Mouse (Mus musculus): ENCODE measurements around the gene Tsg101. TPM values are rescaled to one million over a fixed set of nuclear protein-coding genes. Genes with fewer than 3 reads are reported as not detected.

The Tsg101 gene
- polyA plus RNA-seq, 1 experiment from 2014 or later, result 164 TPM

GRCm38 (mm10) chr7:46934788-46935187 is 15.0 kb upstream of the Tsg101 start:
- Histone ChIP-seq H3K4me3 (ENCODE audit: low read length) (no peak overlapping the region), H3K36me3 (ENCODE audit: control insufficient read depth, insufficient read depth) (peaks cover 28% of the 10 kb centered on the region), H3K9me3 (replicated peaks; ENCODE audit: control insufficient read depth, low read length) (no peaks in the 10 kb centered on the region), H3K27ac (ENCODE audit: low read length) (no peak overlapping the region), H3K9ac (ENCODE audit: low read length) (no peak overlapping the region), H3K27me3 (ENCODE audit: control insufficient read depth, insufficient read depth, low read length) (no peaks in the 10 kb centered on the region), H3K4me1 (ENCODE audit: control insufficient read depth, insufficient read depth, low read length) (no peaks in the 10 kb centered on the region), H3K4me2 (ENCODE audit: low read depth, low read length) (no peak overlapping the region)
- ATAC-seq (replicated peaks; ENCODE audit: extremely low read depth, insufficient read depth, low FRiP score), result no peak
- 78% methylated on average over 8 of the region's 8 CpGs for WGBS

GRCm38 (mm10) chr7:46931370-46931769 is 11.6 kb upstream of the Tsg101 start:
- peaks cover 21% of the 10 kb centered on the region for H3K36me3 ChIP-seq (ENCODE audit: control insufficient read depth, insufficient read depth)
- H3K4me3 ChIP-seq (ENCODE audit: low read length), result no peak overlapping the region
- H3K4me2 ChIP-seq (ENCODE audit: low read depth, low read length), result no peak overlapping the region
- H3K4me1 ChIP-seq (ENCODE audit: control insufficient read depth, insufficient read depth, low read length), result no peaks in the 10 kb centered on the region
- no peak overlapping the region for H3K9ac ChIP-seq (ENCODE audit: low read length)
- no peak for ATAC-seq (replicated peaks; ENCODE audit: extremely low read depth, insufficient read depth, low FRiP score)
- WGBS, result 91% methylated on average over 3 of the region's 3 CpGs
- no peaks in the 10 kb centered on the region for H3K27me3 ChIP-seq (ENCODE audit: control insufficient read depth, insufficient read depth, low read length)
- H3K27ac ChIP-seq (ENCODE audit: low read length), result no peak overlapping the region
- no peaks in the 10 kb centered on the region for H3K9me3 ChIP-seq (replicated peaks; ENCODE audit: control insufficient read depth, low read length)

- Histone ChIP-seq H3K27me3 (ENCODE audit: control insufficient read depth, insufficient read depth, low read length) (no peaks in the 10 kb centered on the region), H3K9ac (ENCODE audit: low read length) (no peak overlapping the region), H3K4me1 (ENCODE audit: control insufficient read depth, insufficient read depth, low read length) (no peaks in the 10 kb centered on the region), H3K4me2 (ENCODE audit: low read depth, low read length) (no peak overlapping the region), H3K27ac (ENCODE audit: low read length) (no peak overlapping the region), H3K4me3 (ENCODE audit: low read length) (no peak overlapping the region), H3K36me3 (ENCODE audit: control insufficient read depth, insufficient read depth) (peaks cover 18% of the 10 kb centered on the region), H3K9me3 (replicated peaks; ENCODE audit: control insufficient read depth, low read length) (no peaks in the 10 kb centered on the region)
- no peak for ATAC-seq (replicated peaks; ENCODE audit: extremely low read depth, insufficient read depth, low FRiP score)
- WGBS, result 92% methylated on average over 5 of the region's 5 CpGs
These were observed 8.5 kb upstream of the Tsg101 start for GRCm38 (mm10) chr7:46928291-46928690.

- no peak overlapping the region for H3K9ac ChIP-seq (ENCODE audit: low read length)
- H3K27ac ChIP-seq (ENCODE audit: low read length), result no peak overlapping the region
- peaks cover 4% of the 10 kb centered on the region; the same call in 1 of the 2 replicates for H3K36me3 ChIP-seq (ENCODE audit: control insufficient read depth, insufficient read depth)
- H3K27me3 ChIP-seq (ENCODE audit: control insufficient read depth, insufficient read depth, low read length), result no peaks in the 10 kb centered on the region
- no peaks in the 10 kb centered on the region for H3K9me3 ChIP-seq (replicated peaks; ENCODE audit: control insufficient read depth, low read length)
- WGBS, result 65% methylated on average over 4 of the region's 4 CpGs
- ATAC-seq (replicated peaks; ENCODE audit: extremely low read depth, insufficient read depth, low FRiP score), result no peak
- H3K4me2 ChIP-seq (ENCODE audit: low read depth, low read length), result no peak overlapping the region
- no peak overlapping the region for H3K4me3 ChIP-seq (ENCODE audit: low read length)
- H3K4me1 ChIP-seq (ENCODE audit: control insufficient read depth, insufficient read depth, low read length), result peaks cover 20% of the 10 kb centered on the region
These were observed 2.3 kb upstream of the Tsg101 start for GRCm38 (mm10) chr7:46922075-46922474.

GRCm38 (mm10) chr7:46918678-46919371 is 944 bp downstream of the Tsg101 start:
- WGBS, result 8% methylated on average over 13 of the region's 13 CpGs
- H3K4me2 ChIP-seq (ENCODE audit: low read depth, low read length), result peak overlapping the region; percentile 77
- H3K9ac ChIP-seq (ENCODE audit: low read length), result peak overlapping the region; percentile 98
- H3K27ac ChIP-seq (ENCODE audit: low read length), result peak overlapping the region; percentile 98
- H3K9me3 ChIP-seq (replicated peaks; ENCODE audit: control insufficient read depth, low read length), result no peaks in the 10 kb centered on the region
- peaks cover 3% of the 10 kb centered on the region; the same call in 1 of the 2 replicates for H3K36me3 ChIP-seq (ENCODE audit: control insufficient read depth, insufficient read depth)
- peaks cover 22% of the 10 kb centered on the region for H3K4me1 ChIP-seq (ENCODE audit: control insufficient read depth, insufficient read depth, low read length)
- H3K4me3 ChIP-seq (ENCODE audit: low read length), result peak overlapping the region; percentile 96
- no peaks in the 10 kb centered on the region for H3K27me3 ChIP-seq (ENCODE audit: control insufficient read depth, insufficient read depth, low read length)
- no peak for ATAC-seq (replicated peaks; ENCODE audit: extremely low read depth, insufficient read depth, low FRiP score)

- no peak for ATAC-seq (replicated peaks; ENCODE audit: extremely low read depth, insufficient read depth, low FRiP score)
- Histone ChIP-seq H3K4me1 (ENCODE audit: control insufficient read depth, insufficient read depth, low read length) (peaks cover 22% of the 10 kb centered on the region), H3K27me3 (ENCODE audit: control insufficient read depth, insufficient read depth, low read length) (no peaks in the 10 kb centered on the region), H3K9ac (ENCODE audit: low read length) (no peak overlapping the region), H3K4me2 (ENCODE audit: low read depth, low read length) (no peak overlapping the region), H3K27ac (ENCODE audit: low read length) (no peak overlapping the region), H3K4me3 (ENCODE audit: low read length) (no peak overlapping the region), H3K36me3 (ENCODE audit: control insufficient read depth, insufficient read depth) (peaks cover 16% of the 10 kb centered on the region), H3K9me3 (replicated peaks; ENCODE audit: control insufficient read depth, low read length) (no peaks in the 10 kb centered on the region)
- 85% methylated on average over 3 of the region's 3 CpGs for WGBS
These were observed 3.4 kb downstream of the Tsg101 start for GRCm38 (mm10) chr7:46916376-46916775.

- no peak overlapping the region for H3K27ac ChIP-seq (ENCODE audit: low read length)
- WGBS, result 91% methylated on average over 3 of the region's 3 CpGs
- no peaks in the 10 kb centered on the region for H3K27me3 ChIP-seq (ENCODE audit: control insufficient read depth, insufficient read depth, low read length)
- H3K9me3 ChIP-seq (replicated peaks; ENCODE audit: control insufficient read depth, low read length), result no peaks in the 10 kb centered on the region
- H3K4me1 ChIP-seq (ENCODE audit: control insufficient read depth, insufficient read depth, low read length), result no peaks in the 10 kb centered on the region
- H3K4me2 ChIP-seq (ENCODE audit: low read depth, low read length), result no peak overlapping the region
- H3K36me3 ChIP-seq (ENCODE audit: control insufficient read depth, insufficient read depth), result peaks cover 55% of the 10 kb centered on the region
- no peak overlapping the region for H3K9ac ChIP-seq (ENCODE audit: low read length)
- no peak overlapping the region for H3K4me3 ChIP-seq (ENCODE audit: low read length)
- no peak for ATAC-seq (replicated peaks; ENCODE audit: extremely low read depth, insufficient read depth, low FRiP score)
These were observed 8.5 kb downstream of the Tsg101 start for GRCm38 (mm10) chr7:46911250-46911649.

GRCm38 (mm10) chr7:46899343-46899742 is 20.4 kb downstream of the Tsg101 start:
- H3K36me3 ChIP-seq (ENCODE audit: control insufficient read depth, insufficient read depth), result peaks cover 46% of the 10 kb centered on the region
- no peaks in the 10 kb centered on the region for H3K27me3 ChIP-seq (ENCODE audit: control insufficient read depth, insufficient read depth, low read length)
- peaks cover 5% of the 10 kb centered on the region; the same call in 1 of the 2 replicates for H3K4me1 ChIP-seq (ENCODE audit: control insufficient read depth, insufficient read depth, low read length)
- no peak for ATAC-seq (replicated peaks; ENCODE audit: extremely low read depth, insufficient read depth, low FRiP score)
- no peaks in the 10 kb centered on the region for H3K9me3 ChIP-seq (replicated peaks; ENCODE audit: control insufficient read depth, low read length)
- 79% methylated on average over 3 of the region's 3 CpGs for WGBS
- H3K27ac ChIP-seq (ENCODE audit: low read length), result no peak overlapping the region
- H3K4me3 ChIP-seq (ENCODE audit: low read length), result no peak overlapping the region
- H3K4me2 ChIP-seq (ENCODE audit: low read depth, low read length), result no peak overlapping the region
- no peak overlapping the region for H3K9ac ChIP-seq (ENCODE audit: low read length)

- 76% methylated on average over 3 of the region's 3 CpGs for WGBS
- no peak for ATAC-seq (replicated peaks; ENCODE audit: extremely low read depth, insufficient read depth, low FRiP score)
- no peaks in the 10 kb centered on the region for H3K4me1 ChIP-seq (ENCODE audit: control insufficient read depth, insufficient read depth, low read length)
- no peak overlapping the region for H3K4me3 ChIP-seq (ENCODE audit: low read length)
- peaks cover 48% of the 10 kb centered on the region for H3K36me3 ChIP-seq (ENCODE audit: control insufficient read depth, insufficient read depth)
- no peak overlapping the region for H3K27ac ChIP-seq (ENCODE audit: low read length)
- no peak overlapping the region for H3K9ac ChIP-seq (ENCODE audit: low read length)
- H3K4me2 ChIP-seq (ENCODE audit: low read depth, low read length), result no peak overlapping the region
- no peaks in the 10 kb centered on the region for H3K9me3 ChIP-seq (replicated peaks; ENCODE audit: control insufficient read depth, low read length)
- no peaks in the 10 kb centered on the region for H3K27me3 ChIP-seq (ENCODE audit: control insufficient read depth, insufficient read depth, low read length)
These were observed 24.3 kb downstream of the Tsg101 start for GRCm38 (mm10) chr7:46895511-46895910.

All from heart, embryonic 16.5 days (tissue).